Mouse (Mus musculus) midbrain, embryonic 15.5 days (tissue): ENCODE results near the gene Atf7ip. TPM values are rescaled to one million over a fixed set of nuclear protein-coding genes. Genes with fewer than 3 reads are reported as not detected.

ENCODE experiments used
- ATAC-seq: fragments of 200-750 bp; cut with Nextera tagmentation; replicated peaks from 2 replicates; pipeline ENCODE4 v1.8.0; 2017; ENCODE audit warnings: moderate TSS enrichment
- H3K27ac ChIP-seq: fragments of 300-500 bp; sonication (generic); 2 replicates; pipeline ENCODE4 v1.5.1; 2015; ENCODE audit warnings: mild to moderate bottlenecking, inconsistent platforms
- H3K27me3 ChIP-seq: fragments of 300-500 bp; sonication (generic); replicated peaks from 2 replicates; pipeline ENCODE4 v1.6.1; 2015; ENCODE audit warnings: inconsistent platforms
- H3K36me3 ChIP-seq: fragments of 300-500 bp; sonication (generic); replicated peaks from 2 replicates; pipeline ENCODE4 v1.6.1; 2015; ENCODE audit warnings: inconsistent platforms
- H3K4me1 ChIP-seq: fragments of 300-500 bp; sonication (generic); 2 replicates; pipeline ENCODE4 v1.6.1; 2015; ENCODE audit warnings: inconsistent platforms
- H3K4me2 ChIP-seq: fragments of 300-500 bp; sonication (generic); 2 replicates; pipeline ENCODE4 v1.6.1; 2015; ENCODE audit warnings: inconsistent platforms, mild to moderate bottlenecking, moderate library complexity
- H3K4me3 ChIP-seq: fragments of 300-500 bp; sonication (generic); 2 replicates; pipeline ENCODE4 v1.5.1; 2015; ENCODE audit warnings: mild to moderate bottlenecking, inconsistent platforms
- H3K9ac ChIP-seq: fragments of 300-500 bp; sonication (generic); 2 replicates; pipeline ENCODE4 v1.6.1; 2015; ENCODE audit warnings: mild to moderate bottlenecking, inconsistent platforms
- H3K9me3 ChIP-seq: fragments of 300-500 bp; sonication (generic); 2 replicates; pipeline ENCODE4 v1.6.1; 2016; ENCODE audit warnings: inconsistent platforms
- WGBS: fragments of 180-500 bp; shearing (Covaris S2); methylation state at CpG from one replicate; pipeline ENCODE4 v1.1.7; 2015; ENCODE audit warnings: mixed read lengths; 5-methylcytosine and 5-hydroxymethylcytosine counted together
- polyA plus RNA-seq: library from polyadenylated mRNA; unstranded; fragments of >200 nt; fragmentation: Nextera tagmentation; extraction: Ambion mirVana; gene quantifications from 2 replicates; pipeline ENCODE4 v1.2.1, GENCODE M21; 2015

The Atf7ip gene
- polyA plus RNA-seq, 1 experiment from 2014 or later = 44.7 TPM

- H3K4me2 ChIP-seq = no peak overlapping the region
- 92% methylated on average over 6 of the region's 6 CpGs for WGBS
- ATAC-seq = no peak
- no peak overlapping the region for H3K9ac ChIP-seq
- no peaks in the 10 kb centered on the region for H3K36me3 ChIP-seq
- H3K27me3 ChIP-seq = no peaks in the 10 kb centered on the region
- peaks cover 1% of the 10 kb centered on the region; the same call in 1 of the 2 replicates for H3K4me1 ChIP-seq
- H3K27ac ChIP-seq = no peak overlapping the region
- no peak overlapping the region for H3K4me3 ChIP-seq
- H3K9me3 ChIP-seq = peaks cover 4% of the 10 kb centered on the region; the same call in 1 of the 2 replicates
Measured at GRCm38 (mm10) chr6:136516626-136517025, 10.7 kb downstream of the Atf7ip start.

GRCm38 (mm10) chr6:136517221-136517620 lies 11.3 kb downstream of the Atf7ip start:
- Histone ChIP-seq H3K27ac (no peak overlapping the region), H3K4me1 (peaks cover 4% of the 10 kb centered on the region; the same call in 1 of the 2 replicates), H3K36me3 (no peaks in the 10 kb centered on the region), H3K27me3 (no peaks in the 10 kb centered on the region), H3K9me3 (peaks cover 4% of the 10 kb centered on the region; the same call in 1 of the 2 replicates), H3K4me3 (no peak overlapping the region), H3K4me2 (no peak overlapping the region), H3K9ac (no peak overlapping the region)
- no peak for ATAC-seq

DNA sequence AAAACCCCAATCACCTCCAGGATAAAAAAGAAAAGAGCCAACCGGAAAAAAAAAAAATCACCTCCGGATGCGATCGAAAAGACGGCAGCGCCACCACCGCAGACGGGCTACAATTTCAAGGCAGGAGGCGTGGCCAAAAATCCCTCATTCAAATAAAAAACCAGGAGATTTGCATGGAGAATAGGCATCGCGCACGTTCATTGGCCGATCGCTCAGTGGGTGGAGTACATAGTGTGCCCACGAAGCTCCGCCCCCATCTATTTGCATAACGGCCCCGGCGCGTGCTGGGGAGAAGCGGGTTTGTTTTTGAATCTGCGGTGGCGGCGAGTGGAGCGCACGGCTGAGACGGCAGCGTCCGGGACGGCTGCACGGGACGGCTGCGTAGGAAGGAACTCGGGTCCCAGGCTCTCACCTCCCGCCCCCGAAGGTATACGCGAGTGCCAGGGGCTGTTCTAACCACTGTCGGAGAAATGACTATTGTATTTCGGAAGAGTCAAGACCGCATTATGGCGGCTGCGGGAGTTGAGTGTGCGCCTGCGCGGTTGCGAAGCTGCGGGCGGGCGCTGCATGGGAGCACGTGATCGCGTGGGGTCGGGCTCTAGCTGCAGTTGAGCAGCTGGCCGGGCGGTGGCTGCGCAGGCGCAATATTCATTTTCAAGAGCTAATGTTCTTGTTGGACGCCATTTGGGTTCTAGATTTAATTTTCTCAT lies 12.7 kb downstream of the Atf7ip start:
- peak; percentile 98 for ATAC-seq
- WGBS = under 1% methylated on average over 59 of the region's 59 CpGs
- Histone ChIP-seq H3K4me3 (peak overlapping the region; percentile 62), H3K4me2 (peak overlapping the region; percentile 36), H3K27me3 (no peaks in the 10 kb centered on the region), H3K27ac (peak overlapping the region; percentile 97), H3K9me3 (peaks cover 4% of the 10 kb centered on the region; the same call in 1 of the 2 replicates), H3K36me3 (0 out of 2 replicates have a peak, but pooled peaks cover 2% of the 10 kb centered on the region), H3K4me1 (peaks cover 4% of the 10 kb centered on the region; the same call in 1 of the 2 replicates), H3K9ac (peak overlapping the region; percentile 55)

- H3K4me1 ChIP-seq = peaks cover 4% of the 10 kb centered on the region; the same call in 1 of the 2 replicates
- peak; percentile 13; the same call in 1 of the 2 replicates for ATAC-seq
- peak overlapping the region; percentile 62 for H3K4me3 ChIP-seq
- H3K9ac ChIP-seq = no peak overlapping the region
- 0 out of 2 replicates have a peak, but pooled peaks cover 2% of the 10 kb centered on the region for H3K36me3 ChIP-seq
- H3K27me3 ChIP-seq = no peaks in the 10 kb centered on the region
- WGBS = 3% methylated on average over 17 of the region's 17 CpGs
- peak overlapping the region; percentile 97 for H3K27ac ChIP-seq
- H3K9me3 ChIP-seq = 0 out of 2 replicates have a peak, but pooled peaks cover under 1% of the 10 kb centered on the region
- H3K4me2 ChIP-seq = peak overlapping the region; percentile 36
Measured at GRCm38 (mm10) chr6:136519254-136519653, 13.3 kb downstream of the Atf7ip start.

DNA sequence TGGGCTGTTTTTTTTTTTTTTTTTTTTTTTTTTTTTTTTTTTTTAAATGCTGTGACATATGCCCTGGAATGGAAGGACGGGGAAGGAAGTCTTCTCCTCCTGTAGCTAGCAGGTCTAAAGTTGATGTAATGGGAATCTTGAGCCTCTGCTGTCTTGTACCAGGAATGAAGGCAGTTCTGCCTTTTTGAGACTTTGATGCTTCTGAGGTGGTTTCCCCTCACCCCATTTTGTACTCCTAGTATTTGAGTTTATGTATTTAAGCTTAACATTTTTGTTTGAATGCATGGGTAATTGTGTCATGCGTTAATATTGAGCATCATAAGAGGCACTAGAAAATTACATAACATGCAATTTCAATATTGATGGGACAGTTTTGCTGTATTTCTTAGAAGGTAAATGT lies 14.4 kb downstream of the Atf7ip start:
- H3K4me1 ChIP-seq = peaks cover 4% of the 10 kb centered on the region; the same call in 1 of the 2 replicates
- no peak for ATAC-seq
- 0 out of 2 replicates have a peak overlapping the region, but pooled peaks have one; percentile 8 for H3K4me3 ChIP-seq
- H3K4me2 ChIP-seq = peak overlapping the region; percentile 30; the same call in 1 of the 2 replicates
- H3K9ac ChIP-seq = no peak overlapping the region
- WGBS = 66% methylated on average over 2 of the region's 2 CpGs
- peaks cover 2% of the 10 kb centered on the region; the same call in 1 of the 2 replicates for H3K36me3 ChIP-seq
- no peak overlapping the region for H3K27ac ChIP-seq
- no peaks in the 10 kb centered on the region for H3K9me3 ChIP-seq
- no peaks in the 10 kb centered on the region for H3K27me3 ChIP-seq

DNA sequence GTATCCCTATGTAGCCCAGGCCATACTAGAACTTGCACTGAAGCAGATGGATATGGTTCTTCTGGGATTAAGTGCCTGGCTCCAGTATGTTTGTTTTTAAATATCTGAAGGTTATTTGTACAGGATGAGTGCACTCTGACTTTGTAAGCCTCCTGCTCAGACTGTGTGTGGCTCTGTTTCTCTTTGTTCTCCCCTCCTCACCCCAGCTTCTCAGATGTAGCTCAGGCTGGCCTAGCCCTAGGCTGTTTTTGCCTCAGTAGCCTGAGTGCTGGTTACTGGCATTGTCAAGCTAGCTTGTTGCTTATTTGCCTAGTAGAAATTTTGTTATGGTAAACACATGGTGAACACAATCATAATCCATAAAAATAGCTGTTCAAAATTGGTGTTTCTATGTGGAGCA lies 15.7 kb downstream of the Atf7ip start:
- Histone ChIP-seq H3K27me3 (no peaks in the 10 kb centered on the region), H3K4me3 (no peak overlapping the region), H3K4me1 (peaks cover 4% of the 10 kb centered on the region; the same call in 1 of the 2 replicates), H3K9me3 (no peaks in the 10 kb centered on the region), H3K27ac (no peak overlapping the region), H3K9ac (no peak overlapping the region), H3K4me2 (peak overlapping the region; percentile 9; the same call in 1 of the 2 replicates), H3K36me3 (peaks cover 2% of the 10 kb centered on the region; the same call in 1 of the 2 replicates)
- no peak for ATAC-seq

DNA sequence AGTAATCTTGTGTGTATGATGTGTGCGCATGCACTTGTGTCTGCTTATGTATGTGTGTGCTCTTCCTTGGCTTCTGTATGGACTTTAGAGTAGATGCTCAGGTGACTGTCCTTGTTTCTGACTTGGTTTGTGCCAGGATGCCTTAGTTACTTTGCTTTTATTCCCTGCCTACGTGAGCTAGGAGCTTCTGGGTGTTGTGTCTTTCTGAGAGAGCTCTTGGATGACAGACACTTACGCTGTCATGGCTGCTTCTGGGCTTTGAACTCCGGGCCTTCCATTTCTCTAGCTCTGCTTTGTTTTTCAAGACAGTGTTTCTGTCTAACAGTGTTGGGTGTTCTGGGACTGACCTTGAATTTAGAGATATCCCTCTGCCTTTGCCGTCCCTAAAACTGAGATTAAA lies 16.7 kb downstream of the Atf7ip start:
- no peaks in the 10 kb centered on the region for H3K27me3 ChIP-seq
- ATAC-seq = no peak
- peaks cover 2% of the 10 kb centered on the region; the same call in 1 of the 2 replicates for H3K36me3 ChIP-seq
- 96% methylated on average over 5 of the region's 5 CpGs for whole genome bisulfite sequencing
- peaks cover 4% of the 10 kb centered on the region; the same call in 1 of the 2 replicates for H3K4me1 ChIP-seq
- no peak overlapping the region for H3K4me2 ChIP-seq
- no peaks in the 10 kb centered on the region for H3K9me3 ChIP-seq
- H3K4me3 ChIP-seq = no peak overlapping the region
- H3K27ac ChIP-seq = no peak overlapping the region
- H3K9ac ChIP-seq = no peak overlapping the region

DNA sequence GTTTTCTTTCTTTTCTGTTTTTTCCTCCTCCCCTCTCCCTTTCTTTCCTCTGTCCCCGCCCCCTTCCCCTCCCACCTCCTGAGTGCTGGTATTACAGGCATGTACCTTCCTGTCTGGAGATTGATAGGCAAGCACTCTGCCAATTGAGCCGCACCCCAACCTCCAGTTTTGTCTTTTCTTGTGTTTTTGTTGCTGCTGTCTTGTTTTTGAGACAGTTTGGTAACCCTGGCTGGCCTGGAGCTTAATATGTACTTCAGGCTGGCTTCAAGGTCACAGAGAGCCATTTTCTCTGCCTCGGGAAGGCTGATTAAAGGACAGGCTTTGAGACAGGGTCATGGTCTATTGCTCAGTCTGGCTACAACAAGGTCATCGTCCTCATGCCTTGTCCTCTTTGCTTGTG lies 18.8 kb downstream of the Atf7ip start:
- no peak overlapping the region for H3K27ac ChIP-seq
- no peak for ATAC-seq
- 88% methylated on average over 4 of the region's 4 CpGs for WGBS

GRCm38 (mm10) chr6:136525567-136525966 lies 19.6 kb downstream of the Atf7ip start:
- H3K36me3 ChIP-seq = peaks cover 2% of the 10 kb centered on the region; the same call in 1 of the 2 replicates
- no peak overlapping the region for H3K9ac ChIP-seq
- peaks cover 4% of the 10 kb centered on the region; the same call in 1 of the 2 replicates for H3K4me1 ChIP-seq
- no peak overlapping the region for H3K27ac ChIP-seq
- H3K9me3 ChIP-seq = no peaks in the 10 kb centered on the region
- H3K27me3 ChIP-seq = no peaks in the 10 kb centered on the region
- ATAC-seq = no peak
- 97% methylated on average over 4 of the region's 4 CpGs for WGBS
- no peak overlapping the region for H3K4me3 ChIP-seq
- H3K4me2 ChIP-seq = no peak overlapping the region

More for the DNA sequence above, 18.8 kb downstream of the Atf7ip start:
- Histone ChIP-seq H3K4me3 (no peak overlapping the region), H3K4me1 (peaks cover 4% of the 10 kb centered on the region; the same call in 1 of the 2 replicates), H3K9ac (no peak overlapping the region), H3K36me3 (peaks cover 2% of the 10 kb centered on the region; the same call in 1 of the 2 replicates), H3K9me3 (no peaks in the 10 kb centered on the region), H3K4me2 (no peak overlapping the region), H3K27me3 (no peaks in the 10 kb centered on the region)

DNA sequence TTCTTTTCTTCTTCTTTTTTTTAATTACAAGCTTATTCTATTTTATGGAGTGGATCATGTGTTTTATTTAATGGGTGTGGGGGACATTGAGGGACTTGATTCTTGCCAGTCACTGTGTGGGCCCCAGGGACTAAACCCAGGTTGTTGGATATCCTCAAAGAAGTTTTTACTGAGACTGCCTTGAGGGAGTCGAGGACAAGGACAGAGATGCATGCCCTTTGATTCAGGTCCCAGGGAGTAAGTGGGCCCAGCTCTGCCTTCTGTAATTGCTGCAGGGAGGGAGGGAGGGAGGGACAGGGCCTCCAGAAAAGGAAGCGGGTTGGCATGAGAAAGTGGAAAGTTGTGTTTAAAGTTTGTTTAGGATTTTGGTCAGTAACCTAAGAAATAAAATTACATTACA lies 23.2 kb downstream of the Atf7ip start:
- H3K4me3 ChIP-seq = no peak overlapping the region
- H3K9ac ChIP-seq = no peak overlapping the region
- H3K4me1 ChIP-seq = peaks cover 12% of the 10 kb centered on the region
- no peak for ATAC-seq
- no peaks in the 10 kb centered on the region; the same call in 1 of the 2 replicates for H3K36me3 ChIP-seq
- no peaks in the 10 kb centered on the region for H3K27me3 ChIP-seq
- no peak overlapping the region for H3K4me2 ChIP-seq
- H3K27ac ChIP-seq = no peak overlapping the region
- no peaks in the 10 kb centered on the region for H3K9me3 ChIP-seq
- WGBS = 71% methylated on average over 2 of the region's 2 CpGs

GRCm38 (mm10) chr6:136531792-136532230 lies 25.8 kb downstream of the Atf7ip start:
- no peaks in the 10 kb centered on the region for H3K9me3 ChIP-seq
- WGBS = 56% methylated on average over 7 of the region's 7 CpGs
- no peak overlapping the region for H3K9ac ChIP-seq
- H3K4me2 ChIP-seq = no peak overlapping the region
- peak overlapping the region; percentile 84 for H3K27ac ChIP-seq
- H3K4me3 ChIP-seq = no peak overlapping the region
- no peaks in the 10 kb centered on the region for H3K27me3 ChIP-seq
- H3K36me3 ChIP-seq = no peaks in the 10 kb centered on the region
- H3K4me1 ChIP-seq = peaks cover 32% of the 10 kb centered on the region
- ATAC-seq = no peak; the same call in 1 of the 2 replicates

- Histone ChIP-seq H3K9me3 (no peaks in the 10 kb centered on the region), H3K4me1 (peaks cover 33% of the 10 kb centered on the region), H3K27me3 (no peaks in the 10 kb centered on the region), H3K36me3 (no peaks in the 10 kb centered on the region), H3K4me2 (peak overlapping the region; percentile 27), H3K27ac (peak overlapping the region; percentile 81), H3K4me3 (peak overlapping the region; percentile 17), H3K9ac (no peak overlapping the region)
- peak; percentile 91 for ATAC-seq
- 3% methylated on average over 7 of the region's 7 CpGs for WGBS
Measured at GRCm38 (mm10) chr6:136532535-136533291, 26.7 kb downstream of the Atf7ip start.
